Mouse (Mus musculus) cerebellum, postnatal 25 days (tissue): ENCODE measurements around the gene Rps3.

Source experiments
- DNase-seq, 2 experiments: peaks; one replicate each; pipeline ENCODE4 v3.0.0; 2021; ENCODE audit warnings: mixed read lengths in 2 of 2

Gene Rps3

DNA sequence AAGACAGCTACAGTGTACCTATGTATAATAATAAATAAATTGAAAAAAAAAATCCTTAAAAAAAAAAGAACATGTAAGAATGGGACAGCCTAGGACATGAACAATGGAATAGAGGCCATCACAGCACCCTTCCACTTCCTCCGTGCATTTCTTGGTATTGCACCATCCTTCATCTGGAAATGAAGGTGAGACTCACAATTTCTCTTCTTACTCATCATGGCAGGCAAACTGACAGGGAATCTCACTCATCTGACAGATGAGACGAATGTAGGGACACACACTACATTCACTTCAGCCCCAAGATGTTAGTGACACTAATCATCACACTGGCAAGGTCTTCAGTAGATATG, 8.0 kb downstream of the Rps3 start:
- DNase-seq, result no peak

DNA sequence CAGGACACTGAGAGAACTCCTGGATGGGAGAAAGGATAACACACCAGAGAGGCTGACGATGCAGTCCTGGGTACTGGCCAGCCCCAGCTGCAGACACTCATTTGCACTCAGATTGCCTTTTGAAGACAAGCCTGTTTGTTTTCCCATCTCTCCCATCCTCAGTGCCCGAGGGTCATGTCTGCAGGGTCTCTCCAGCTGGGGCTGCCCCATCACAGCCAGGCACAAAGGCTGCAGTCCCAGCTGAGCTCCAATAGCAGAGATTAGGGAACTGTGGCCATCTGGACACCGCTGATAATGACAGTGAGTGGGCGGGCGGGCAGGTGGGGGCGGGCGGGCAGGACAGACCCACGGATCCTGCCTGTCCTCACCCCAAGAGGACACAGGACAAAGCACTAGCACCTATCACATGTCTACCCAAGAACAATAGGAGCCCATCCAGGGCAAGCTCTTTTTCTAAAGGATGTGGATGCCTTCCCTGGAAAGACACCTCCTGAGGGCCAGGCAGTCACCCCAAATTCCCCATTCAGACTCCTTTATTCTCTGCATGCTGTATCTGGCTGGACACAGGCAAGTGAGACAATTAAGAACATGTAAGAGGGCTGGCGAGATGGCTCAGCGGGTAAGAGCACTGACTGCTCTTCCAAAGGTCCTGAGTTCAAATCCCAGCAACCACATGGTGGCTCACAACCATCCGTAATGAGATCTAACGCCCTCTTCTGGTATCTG, 8.5 kb downstream of the Rps3 start:
- peak in 1 of 2 experiments; percentile 29 for DNase-seq

DNA sequence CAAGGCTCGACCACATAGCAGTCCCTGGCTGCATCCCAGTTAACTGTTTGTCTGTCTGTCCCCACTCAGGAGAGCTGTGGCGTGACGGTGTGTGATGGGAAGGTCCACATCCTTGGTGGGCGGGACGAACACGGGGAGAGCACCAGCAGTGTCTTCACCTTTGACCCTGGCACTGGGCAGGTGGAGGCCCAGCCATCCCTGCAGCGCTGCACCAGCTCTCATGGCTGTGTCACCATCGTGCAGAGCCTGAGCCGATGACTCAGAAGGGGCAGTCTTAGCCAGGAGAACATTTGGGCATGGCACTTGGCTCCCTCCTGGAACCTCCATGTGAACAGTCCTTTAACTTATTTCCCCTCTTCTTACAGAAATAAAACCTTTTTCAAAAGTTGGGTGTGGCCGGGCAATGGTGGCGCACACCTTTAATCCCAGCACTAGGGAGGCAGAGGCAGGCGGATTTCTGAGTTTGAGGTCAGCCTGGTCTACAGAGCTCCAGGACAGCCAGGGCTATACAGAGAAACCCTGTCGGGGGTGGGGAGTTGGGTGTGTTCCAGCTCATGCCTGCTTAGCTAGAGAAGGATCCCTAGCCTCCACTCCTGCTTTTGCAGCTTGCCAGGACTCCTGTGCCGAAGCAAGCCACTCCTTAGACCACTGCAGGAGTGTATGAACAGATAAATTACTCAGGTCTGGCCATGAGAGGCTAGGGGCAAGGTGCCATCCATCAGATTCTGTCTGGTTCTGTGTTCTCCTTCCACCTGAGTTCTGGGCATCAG, 9.7 kb downstream of the Rps3 start:
- peak; percentile 66 to 81 for DNase-seq

DNA sequence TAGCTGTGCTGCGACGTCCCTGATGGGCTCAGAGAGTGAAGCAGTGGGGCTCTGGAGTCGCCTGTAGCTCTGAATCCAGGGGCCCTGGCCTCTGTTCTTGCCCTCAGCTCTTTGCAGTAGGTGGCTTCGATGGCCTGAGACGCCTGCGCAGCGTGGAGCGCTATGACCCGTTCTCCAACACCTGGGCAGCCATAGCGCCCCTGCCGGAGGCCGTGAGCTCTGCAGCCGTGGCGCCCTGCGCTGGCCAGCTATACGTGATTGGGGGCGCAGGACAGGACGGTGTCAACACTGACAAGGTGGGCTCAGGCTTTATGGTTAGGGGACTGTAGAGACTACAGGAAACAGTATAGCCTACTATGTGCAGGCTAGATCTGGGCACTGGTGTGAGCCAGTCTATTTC, 12.0 kb downstream of the Rps3 start:
- DNase-seq, result peak; percentile 8 to 20

DNA sequence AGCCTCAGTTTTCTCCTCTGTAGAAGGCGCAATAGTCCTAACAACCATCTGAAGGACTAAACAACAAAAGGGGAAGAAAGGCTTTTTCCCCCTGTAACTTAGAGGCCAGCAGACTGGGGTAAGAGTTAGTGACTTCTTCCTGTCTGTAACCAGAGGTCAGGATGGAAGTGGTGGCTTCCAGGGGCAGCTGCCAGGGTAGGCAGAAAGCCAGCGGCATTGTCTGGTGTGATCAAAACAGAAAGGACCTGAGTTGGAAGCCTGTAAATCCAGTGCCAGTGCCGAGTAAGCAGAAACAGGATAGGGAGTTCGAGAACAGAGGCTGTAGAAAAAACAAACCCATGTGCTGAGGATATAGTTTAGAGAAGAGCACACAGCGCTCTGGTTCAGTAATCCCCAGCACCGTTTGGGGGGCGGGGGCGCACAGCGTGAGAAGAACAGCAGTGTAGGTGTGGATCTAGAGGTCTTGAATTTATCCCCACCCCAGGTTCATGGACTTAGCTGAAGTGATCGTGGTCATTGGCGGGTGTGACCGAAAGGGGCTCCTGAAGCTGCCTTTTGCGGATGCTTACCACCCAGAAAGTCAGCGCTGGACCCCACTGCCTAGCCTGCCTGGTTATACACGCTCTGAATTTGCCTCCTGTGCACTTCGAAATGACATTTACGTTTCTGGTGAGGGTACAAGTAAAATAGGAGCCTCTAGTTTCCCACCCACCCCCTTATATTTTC, 13.7 kb downstream of the Rps3 start:
- no peak for DNase-seq

DNA sequence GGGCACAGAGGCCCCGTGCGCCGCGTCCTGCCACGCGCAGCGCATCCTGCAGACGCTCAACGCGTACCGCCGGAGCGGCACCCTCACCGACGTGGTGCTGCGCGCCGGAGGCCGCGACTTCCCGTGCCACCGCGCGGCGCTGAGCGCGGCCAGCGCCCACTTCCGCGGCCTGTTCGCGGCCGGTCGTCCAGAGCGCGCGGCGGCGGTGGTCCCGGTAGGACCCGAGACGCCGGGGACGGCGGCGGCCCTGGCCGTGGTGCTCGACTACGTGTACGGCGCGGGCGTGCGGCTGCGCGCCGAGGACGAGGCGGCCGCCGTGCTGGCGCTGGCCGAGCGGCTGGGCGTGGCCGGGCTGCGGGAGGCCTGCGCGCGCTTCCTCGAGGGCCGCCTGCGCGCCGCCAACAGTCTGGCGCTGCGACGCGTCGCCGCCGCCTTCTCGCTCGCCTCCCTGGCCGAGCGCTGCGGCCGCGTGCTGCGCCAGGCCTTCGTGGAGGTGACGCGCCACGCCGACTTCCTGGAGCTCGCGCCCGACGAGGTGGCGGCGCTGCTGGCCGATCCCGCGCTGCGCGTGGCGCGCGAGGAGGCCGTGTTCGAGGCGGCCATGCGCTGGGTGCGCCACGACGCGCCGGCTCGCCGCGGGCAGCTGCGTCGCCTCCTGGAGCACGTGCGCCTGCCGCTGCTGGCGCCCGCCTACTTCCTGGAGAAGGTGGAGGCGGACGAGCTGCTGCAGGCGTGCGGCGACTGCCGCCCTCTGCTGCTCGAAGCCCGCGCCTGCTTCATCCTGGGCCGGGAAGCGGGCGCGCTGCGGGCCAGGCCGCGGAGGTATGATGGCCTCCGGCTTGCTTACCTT, 15.0 kb downstream of the Rps3 start:
- peak; percentile 65 to 75 for DNase-seq

DNA sequence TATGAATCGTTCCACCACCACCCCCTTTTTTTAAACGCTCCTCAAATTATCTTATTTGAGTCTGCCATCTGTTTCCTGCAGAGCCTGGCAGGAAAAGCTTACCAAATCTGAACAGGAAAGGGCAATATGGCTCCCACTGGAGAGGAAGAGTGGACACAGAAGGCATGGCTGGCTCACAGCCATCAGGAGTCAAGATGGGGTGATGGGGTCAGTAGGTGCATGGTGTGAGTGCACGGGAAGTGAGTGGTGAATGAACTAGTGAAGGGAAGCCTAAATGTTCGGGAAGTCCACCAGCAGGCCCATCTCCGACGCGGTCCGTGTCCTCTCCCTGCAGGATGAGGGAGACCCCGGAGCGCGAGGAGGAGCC, 15.6 kb downstream of the Rps3 start:
- peak; percentile 79 to 85 for DNase-seq

DNA sequence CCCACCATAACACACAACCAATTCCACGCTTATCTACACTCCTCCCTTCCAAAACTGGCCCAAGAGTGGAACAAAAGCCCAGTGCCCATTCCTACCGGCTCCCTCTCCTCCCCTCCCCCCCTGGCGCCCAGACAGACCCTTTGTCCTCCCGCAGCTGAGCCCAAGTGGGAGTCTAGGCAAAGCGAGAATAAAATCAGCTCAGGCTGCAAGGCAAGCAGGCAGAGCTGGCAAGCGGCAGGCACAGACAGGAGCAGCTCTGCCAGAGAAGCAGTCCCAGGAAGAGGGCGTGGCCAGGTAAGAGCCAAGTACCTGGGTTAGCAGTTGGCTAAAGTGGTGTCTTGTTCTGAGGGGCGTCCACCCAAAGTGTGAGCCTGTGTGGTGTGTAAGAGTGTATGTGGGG, 17.7 kb downstream of the Rps3 start, which contains the start of gene Klhl35:
TSS of gene Klhl35 (plus strand) at position 194 of the 400 bp plus-strand sequence.
- DNase-seq, result peak; percentile 47 to 66

DNA sequence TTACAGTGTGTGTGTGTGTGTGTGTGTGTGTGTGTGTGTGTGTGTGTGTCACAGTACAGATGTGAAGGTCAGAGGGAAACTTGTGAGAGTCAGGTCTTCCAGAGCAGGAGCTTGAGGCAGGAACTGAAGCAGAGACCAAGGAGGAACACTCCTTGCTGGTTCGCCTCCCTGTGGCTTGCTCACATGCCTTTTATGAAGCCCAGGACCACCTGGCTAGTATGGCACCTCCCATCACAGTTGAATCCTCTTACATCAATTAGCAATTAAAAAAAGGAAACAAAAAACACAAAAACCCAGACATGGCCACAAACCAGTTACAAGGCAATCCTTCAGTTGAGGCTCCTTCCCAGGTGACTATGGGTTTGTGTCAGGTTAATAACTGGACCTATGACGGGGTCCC, 20.4 kb downstream of the Rps3 start:
- no peak for DNase-seq

DNA sequence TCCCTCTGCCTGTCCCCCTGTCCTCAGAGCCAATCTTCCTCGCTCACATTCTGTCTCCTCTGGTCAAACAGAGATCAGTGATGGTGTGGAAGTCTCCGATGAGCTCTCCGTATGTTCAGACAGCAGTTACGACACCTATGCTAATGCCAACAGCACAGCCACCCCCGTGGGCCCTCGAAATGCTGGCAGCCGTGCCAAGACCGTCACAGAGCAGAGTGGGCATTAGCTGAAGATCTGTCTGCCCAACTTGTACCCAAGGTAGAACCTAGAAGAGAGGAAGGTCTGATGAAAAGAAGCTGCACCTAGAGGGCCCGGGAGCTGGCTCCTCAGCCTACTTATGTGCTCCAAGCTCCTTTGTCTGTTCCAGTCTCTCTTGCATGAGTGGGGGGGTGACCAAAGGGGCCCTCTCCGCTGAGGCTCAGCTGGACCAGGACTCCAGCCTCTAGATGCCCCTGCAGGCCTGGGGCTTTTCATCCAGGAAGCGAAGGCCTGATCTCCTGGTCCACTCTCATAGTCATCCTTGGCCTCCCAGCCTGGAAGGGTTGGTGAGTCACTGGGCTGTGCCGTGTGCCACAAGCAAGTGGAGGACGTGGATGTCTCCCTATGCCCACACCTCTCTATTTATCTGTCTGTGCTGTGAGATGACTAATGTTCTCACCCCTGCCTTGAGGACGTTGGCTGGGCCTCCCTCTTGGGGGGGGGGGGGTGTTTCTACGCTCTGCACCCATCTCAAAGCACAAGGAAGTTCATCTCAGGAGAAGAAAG, 23.5 kb downstream of the Rps3 start:
- no peak for DNase-seq

DNA sequence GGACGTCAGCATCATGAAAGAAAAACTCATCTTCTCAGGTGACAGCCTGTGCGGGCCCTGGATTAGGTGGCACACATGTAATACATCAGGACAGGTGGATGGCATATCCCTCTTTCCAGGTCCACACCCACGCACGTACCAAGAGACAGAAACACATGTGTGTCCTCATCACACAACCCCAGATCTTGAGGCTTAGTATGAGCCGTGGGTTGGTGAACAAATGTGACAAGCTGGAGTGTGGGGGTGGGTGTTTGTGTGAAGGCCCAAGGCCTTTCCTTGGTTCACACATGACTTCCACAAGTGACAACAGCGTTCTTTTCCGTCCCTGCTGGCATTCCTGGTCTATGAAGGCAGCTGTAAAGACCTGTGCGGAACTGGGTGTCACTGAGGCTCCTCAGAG, 24.7 kb downstream of the Rps3 start:
- DNase-seq, result no peak

DNA sequence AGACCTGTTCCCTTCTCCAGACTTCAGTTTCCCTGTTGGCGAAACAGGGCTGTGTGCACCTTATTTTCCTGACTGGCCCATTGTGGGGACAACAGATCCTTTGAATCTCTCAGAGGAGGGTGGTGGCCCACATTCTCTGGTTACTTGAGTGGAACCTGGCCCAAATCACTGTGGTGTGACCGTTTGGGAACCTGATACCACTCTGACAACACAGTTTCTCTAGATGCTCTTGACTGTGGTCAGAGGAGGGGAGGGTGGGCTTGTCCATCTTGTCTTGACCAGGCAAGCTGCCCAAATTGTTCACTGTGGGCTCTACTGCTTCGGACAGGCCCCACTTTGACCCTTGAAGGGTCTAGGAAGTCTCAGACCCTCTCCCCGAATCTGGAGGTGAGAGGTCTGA, 29.5 kb downstream of the Rps3 start:
- DNase-seq, result no peak

DNA sequence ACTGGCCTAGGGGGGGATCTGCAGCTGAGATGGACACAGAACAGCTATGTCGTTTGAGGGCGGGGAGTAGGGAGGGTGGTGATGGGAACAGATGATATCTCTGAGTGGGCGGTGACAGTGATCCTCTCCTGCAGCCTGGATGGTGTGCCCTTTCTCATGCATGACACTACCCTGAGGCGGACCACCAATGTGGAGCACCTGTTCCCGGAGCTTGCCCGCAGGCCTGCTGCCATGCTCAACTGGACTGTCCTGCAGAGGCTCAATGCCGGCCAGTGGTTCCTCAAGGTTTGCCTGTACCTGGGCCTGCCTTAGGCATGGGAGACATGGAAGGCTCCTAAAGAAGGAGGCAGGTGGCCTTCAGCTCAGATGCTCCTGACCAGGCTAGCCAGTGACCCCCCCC, 30.7 kb downstream of the Rps3 start:
- DNase-seq, result no peak

DNA sequence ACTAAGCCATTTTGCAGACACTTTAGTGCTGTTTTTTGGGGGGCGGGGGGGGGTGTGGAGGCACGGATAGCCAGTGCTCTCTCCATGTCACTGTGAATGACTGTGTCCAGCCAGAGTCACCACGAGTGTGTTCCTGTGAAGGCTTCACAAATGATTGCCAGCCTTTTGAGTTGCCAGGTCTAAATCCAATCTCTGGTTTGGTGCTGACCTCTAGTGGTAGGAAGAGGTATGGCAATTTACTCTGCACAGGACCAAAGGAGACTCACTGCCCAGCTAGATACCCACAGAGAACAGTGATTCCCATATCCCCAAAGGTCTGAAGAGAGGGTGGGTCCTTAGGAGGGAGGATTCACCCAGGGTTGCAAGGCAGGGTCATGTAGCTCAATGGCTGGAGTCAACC, 32.8 kb downstream of the Rps3 start:
- peak; percentile 72 to 83 for DNase-seq

DNA sequence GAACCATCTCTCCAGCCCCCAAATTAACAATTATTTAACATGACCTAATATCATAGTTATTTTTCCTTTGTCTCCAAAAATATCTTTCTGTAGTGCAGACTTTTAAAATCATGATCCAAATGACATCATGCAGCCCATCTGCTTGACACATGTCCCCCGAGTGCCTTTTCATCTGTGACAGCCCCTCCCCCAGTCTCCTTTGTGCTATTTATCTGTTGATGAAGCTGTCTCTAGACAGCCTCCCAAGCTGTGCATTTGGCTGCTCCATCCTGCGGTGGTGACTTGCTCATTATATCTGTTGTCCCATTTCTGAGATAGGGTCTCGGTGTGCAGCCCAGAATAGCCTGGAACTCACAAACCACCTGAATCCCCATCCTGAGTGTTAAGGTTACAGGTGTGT, 33.8 kb downstream of the Rps3 start:
- DNase-seq, result no peak

DNA sequence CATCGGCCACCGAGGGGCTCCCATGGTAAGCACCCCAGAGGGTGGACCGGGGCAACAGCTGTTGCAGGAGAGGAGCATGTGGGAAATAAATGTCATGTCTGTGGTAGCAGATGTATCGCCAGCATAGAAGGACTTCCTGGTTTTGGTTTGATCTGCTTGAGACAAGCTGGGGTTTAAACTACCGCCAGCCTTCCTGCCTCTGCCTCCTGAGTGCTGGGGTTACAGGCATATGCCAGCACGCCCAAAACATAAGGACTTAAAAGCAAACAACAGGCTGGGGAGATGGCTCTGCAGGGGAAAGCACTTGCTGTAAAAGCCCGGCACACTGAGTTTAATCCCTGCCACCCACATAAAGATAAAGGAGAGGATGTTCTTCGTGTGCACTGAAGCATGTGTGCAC, 34.5 kb downstream of the Rps3 start:
- DNase-seq, result no peak

DNA sequence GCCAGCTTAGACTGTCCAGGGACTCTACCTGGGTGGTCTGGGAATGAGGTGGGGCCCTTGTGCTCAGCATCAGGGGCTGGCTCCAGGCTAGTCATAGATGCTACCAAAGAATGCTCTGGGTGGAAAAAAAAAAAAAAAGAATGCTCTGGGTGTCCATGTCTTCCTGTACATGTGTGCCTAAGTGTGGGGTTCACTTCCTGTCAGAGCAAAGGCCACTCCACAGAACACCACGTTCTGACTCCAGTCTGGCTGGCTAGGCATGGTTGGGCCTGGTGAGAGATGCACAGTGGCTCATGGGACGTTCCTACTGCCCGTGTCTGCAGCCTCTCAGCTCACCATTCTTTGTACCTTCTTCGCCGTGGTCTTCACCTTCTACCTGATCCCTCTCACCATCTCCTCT, 34.9 kb downstream of the Rps3 start:
- no peak for DNase-seq

DNA sequence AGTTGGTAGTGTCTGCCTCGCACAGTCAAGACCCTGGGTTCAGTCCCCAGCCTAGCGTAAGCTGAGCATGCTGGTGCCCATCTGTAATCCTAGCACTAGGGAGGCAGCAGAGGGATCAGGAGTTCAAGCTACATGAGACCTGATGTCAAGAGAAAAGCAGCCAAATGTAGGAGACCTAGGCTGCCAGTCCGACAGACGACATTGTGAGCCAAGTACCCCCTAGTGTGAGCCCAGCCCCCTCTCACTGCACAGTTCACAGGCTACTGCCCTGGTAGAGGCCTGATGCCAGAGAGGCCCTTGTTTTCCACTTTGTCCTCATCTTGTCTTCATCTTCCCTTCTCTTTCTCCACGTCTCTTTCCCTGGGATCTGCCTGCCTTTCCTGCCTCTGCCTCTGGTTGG, 36.2 kb downstream of the Rps3 start:
- DNase-seq, result no peak

DNA sequence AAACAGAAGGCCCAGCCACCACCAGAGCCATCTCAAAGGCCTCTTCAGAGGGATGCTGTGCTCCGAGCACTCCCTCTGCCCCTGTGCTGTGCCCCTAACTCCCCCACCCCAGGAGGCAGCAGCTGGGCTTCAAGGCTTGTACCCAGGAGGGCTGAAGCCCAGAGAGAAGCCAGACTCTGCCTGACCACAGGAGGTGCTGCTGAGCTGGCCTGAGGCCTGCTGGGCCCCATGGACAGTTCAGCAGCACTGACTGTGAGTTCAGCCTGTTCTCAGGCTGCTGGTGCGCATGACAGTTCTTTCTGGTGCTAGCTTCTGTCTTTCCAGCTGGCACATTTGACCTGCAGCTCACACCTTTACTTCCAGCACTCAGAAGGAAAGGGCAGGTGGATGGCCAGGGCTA, 37.7 kb downstream of the Rps3 start:
- DNase-seq, result peak; percentile 31 to 37

DNA sequence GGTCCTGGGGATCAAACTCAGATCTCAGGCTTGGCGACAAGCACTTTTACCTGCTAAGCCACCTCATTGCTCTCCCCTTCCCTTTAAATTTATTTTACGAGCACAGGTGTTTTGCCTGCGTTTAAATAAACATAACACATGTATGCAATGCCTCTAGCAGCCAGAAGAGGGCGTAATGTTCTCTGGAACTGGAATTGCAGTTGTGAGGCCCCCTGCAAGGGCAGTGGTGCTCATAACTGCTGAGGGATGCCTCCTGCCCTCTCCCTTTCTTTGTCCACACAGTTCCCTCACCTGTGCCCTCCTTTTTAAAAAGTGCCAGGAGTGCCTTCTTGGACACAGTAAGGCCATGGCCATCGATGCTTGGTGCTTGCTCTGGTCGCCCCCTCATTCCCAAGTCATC, 39.5 kb downstream of the Rps3 start:
- DNase-seq, result no peak

DNA sequence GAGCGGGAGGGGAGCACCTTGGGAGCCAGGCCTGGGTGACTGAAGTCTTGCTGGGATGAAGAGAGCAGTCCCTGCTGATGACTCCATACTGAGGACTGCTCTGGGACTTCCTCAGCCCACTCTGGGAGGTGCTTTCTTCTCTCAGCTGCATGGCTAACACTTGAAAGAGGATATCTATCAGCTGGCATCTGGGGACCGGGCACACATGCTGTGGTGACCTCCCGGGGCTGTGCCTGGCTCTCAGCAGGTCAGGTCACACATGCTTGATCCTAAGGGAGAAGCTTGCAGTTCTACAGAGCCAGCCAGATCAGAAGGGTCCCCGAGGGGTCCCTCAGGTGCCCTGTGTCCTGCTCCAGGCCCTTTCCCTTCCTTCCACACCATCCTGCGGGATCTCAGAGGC, 40.4 kb downstream of the Rps3 start:
- DNase-seq, result no peak

DNA sequence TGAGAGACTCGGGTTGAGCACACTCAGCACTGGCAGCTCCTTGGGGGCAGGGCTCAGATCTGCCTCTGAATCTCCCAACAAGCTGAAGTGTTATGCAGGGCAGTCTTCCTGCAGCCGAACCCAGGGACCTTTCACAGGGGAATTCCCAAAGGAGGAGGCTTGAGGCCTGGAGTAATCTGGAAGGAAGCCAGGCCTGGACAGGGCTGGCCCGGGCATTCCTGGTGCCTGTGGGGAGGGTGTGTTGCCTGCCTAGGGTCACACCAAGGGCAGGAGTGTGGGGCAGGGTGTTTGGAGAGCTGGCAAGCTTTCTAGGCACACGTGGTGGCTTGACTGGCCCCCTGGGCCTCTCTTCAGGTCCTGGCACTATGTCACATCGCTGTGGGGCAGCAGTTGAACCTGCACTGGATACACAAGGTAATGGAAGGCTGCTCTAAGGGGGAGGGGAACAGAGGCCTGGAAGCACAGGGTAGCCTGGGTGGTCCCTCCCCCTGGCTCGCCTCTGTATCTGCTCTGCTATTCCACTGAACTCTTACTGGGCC, 41.9 kb downstream of the Rps3 start:
- DNase-seq, result no peak
